Mouse (Mus musculus): Measurements from ENCODE around the gene Tmeff2. TPM values are rescaled to one million over a fixed set of nuclear protein-coding genes. Genes with fewer than 3 reads are reported as not detected.

The Tmeff2 gene
- polyA plus RNA-seq, 1 experiment from 2014 or later, result 1.6 TPM

DNA sequence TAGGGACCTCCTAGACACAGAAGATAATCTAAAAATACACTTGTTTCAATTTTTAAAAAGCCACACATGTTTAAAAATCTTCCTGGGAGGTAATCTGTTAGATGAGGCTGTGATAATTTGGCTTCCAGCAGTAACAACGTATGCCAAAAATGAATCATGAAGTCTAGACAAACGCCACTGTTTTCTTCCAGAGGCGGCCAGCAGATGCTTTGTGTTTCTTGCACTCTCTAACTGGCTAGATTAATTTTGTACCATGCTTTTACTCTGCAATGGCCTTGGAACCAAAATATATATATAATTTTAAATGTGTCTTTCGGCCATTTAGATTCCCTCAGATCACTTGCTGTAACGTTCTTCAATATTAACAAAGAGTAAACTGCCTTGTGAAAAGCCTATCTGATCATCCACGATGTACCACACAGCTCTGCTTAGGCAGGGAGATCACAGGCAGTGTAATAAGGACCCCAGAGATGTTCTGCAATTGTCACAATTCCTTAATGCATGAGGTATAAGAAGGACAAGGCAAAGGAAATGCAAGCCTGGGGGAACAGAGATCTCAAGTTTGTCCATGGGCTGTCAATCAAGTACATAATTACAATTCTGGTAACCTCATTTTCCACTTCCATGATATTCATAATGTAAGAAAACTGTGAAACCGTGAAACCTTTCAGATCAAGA lies 80.8 kb downstream of the Tmeff2 start:
- Histone ChIP-seq H3K4me1 (replicated peaks) (no peaks in the 10 kb centered on the region), H3K9me3 (replicated peaks) (no peaks in the 10 kb centered on the region), H3K36me3 (no peaks in the 10 kb centered on the region), H3K27me3 (no peaks in the 10 kb centered on the region), H3K4me3 (no peak overlapping the region), H3K9ac (no peak overlapping the region), H3K27ac (no peak overlapping the region), H3K4me2 (no peak overlapping the region)
- 72% methylated on average over 7 of the region's 7 CpGs for WGBS
- ATAC-seq (replicated peaks; ENCODE audit: insufficient number of reproducible peaks, insufficient read depth, low FRiP score, low read depth), result no peak

- Histone ChIP-seq H3K4me2 (no peak overlapping the region), H3K27ac (no peak overlapping the region), H3K36me3 (no peaks in the 10 kb centered on the region), H3K9ac (no peak overlapping the region), H3K4me3 (no peak overlapping the region), H3K27me3 (no peaks in the 10 kb centered on the region), H3K9me3 (replicated peaks) (no peaks in the 10 kb centered on the region), H3K4me1 (replicated peaks) (no peaks in the 10 kb centered on the region)
- WGBS, result 66% methylated on average over 2 of the region's 2 CpGs
- no peak for ATAC-seq (replicated peaks; ENCODE audit: insufficient number of reproducible peaks, insufficient read depth, low FRiP score, low read depth)
Measured at GRCm38 (mm10) chr1:50990661-50991060, 90.2 kb downstream of the Tmeff2 start.

- no peaks in the 10 kb centered on the region for H3K4me1 ChIP-seq (replicated peaks)
- H3K27ac ChIP-seq, result no peak overlapping the region
- H3K4me2 ChIP-seq, result no peak overlapping the region
- no peaks in the 10 kb centered on the region for H3K27me3 ChIP-seq
- no peak for ATAC-seq (replicated peaks; ENCODE audit: insufficient number of reproducible peaks, insufficient read depth, low FRiP score, low read depth)
- no peak overlapping the region for H3K9ac ChIP-seq
- no peaks in the 10 kb centered on the region for H3K9me3 ChIP-seq (replicated peaks)
- WGBS, result 75% methylated on average over 1 of the region's 1 CpGs
- H3K36me3 ChIP-seq, result no peaks in the 10 kb centered on the region
- no peak overlapping the region for H3K4me3 ChIP-seq
Measured at GRCm38 (mm10) chr1:50994505-50994904, 94.1 kb downstream of the Tmeff2 start.

DNA sequence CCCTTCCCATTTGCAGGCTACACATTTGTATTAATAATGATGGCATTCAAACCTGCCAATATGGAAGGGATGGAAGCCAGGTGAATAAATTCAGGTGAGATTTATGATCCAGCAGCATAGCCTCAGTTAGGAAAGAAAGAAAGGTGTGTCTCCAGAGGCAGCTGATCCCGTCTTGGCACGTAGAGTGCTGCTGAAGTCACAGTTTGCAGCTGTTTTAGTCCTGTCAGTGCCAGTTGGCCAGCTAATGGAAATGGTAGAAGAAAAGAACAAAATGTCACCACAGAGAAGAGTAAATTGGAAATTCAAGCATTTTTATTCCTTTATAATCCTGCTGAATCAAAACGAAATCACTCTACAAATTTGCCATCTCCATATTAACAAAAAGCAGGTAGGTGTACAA lies 99.3 kb downstream of the Tmeff2 start:
- H3K36me3 ChIP-seq, result no peaks in the 10 kb centered on the region
- no peak overlapping the region for H3K4me3 ChIP-seq
- no peak for ATAC-seq (replicated peaks; ENCODE audit: insufficient number of reproducible peaks, insufficient read depth, low FRiP score, low read depth)
- H3K9ac ChIP-seq, result no peak overlapping the region
- no peak overlapping the region for H3K4me2 ChIP-seq
- no peaks in the 10 kb centered on the region for H3K4me1 ChIP-seq (replicated peaks)
- H3K27me3 ChIP-seq, result no peaks in the 10 kb centered on the region
- H3K9me3 ChIP-seq (replicated peaks), result no peaks in the 10 kb centered on the region
- no peak overlapping the region for H3K27ac ChIP-seq
- WGBS, result 77% methylated on average over 3 of the region's 3 CpGs

- WGBS, result 45% methylated on average over 3 of the region's 3 CpGs
- no peak overlapping the region for H3K4me2 ChIP-seq
- H3K4me1 ChIP-seq (replicated peaks), result no peaks in the 10 kb centered on the region
- no peak overlapping the region for H3K9ac ChIP-seq
- no peaks in the 10 kb centered on the region for H3K36me3 ChIP-seq
- ATAC-seq (replicated peaks; ENCODE audit: insufficient number of reproducible peaks, insufficient read depth, low FRiP score, low read depth), result no peak
- no peak overlapping the region for H3K4me3 ChIP-seq
- no peaks in the 10 kb centered on the region for H3K27me3 ChIP-seq
- H3K9me3 ChIP-seq (replicated peaks), result no peaks in the 10 kb centered on the region
- no peak overlapping the region for H3K27ac ChIP-seq
Measured at GRCm38 (mm10) chr1:51008344-51008743, 107.9 kb downstream of the Tmeff2 start.

GRCm38 (mm10) chr1:51040249-51040648 lies 139.8 kb downstream of the Tmeff2 start:
- Histone ChIP-seq H3K4me1 (replicated peaks) (no peaks in the 10 kb centered on the region), H3K27ac (no peak overlapping the region), H3K36me3 (no peaks in the 10 kb centered on the region), H3K4me3 (no peak overlapping the region), H3K4me2 (no peak overlapping the region), H3K27me3 (no peaks in the 10 kb centered on the region), H3K9me3 (replicated peaks) (no peaks in the 10 kb centered on the region), H3K9ac (no peak overlapping the region)
- no peak for ATAC-seq (replicated peaks; ENCODE audit: insufficient number of reproducible peaks, insufficient read depth, low FRiP score, low read depth)
- 76% methylated on average over 5 of the region's 5 CpGs for WGBS

- Histone ChIP-seq H3K27me3 (no peaks in the 10 kb centered on the region), H3K27ac (no peak overlapping the region), H3K9ac (no peak overlapping the region), H3K4me3 (no peak overlapping the region), H3K4me2 (no peak overlapping the region), H3K9me3 (replicated peaks) (no peaks in the 10 kb centered on the region), H3K36me3 (no peaks in the 10 kb centered on the region), H3K4me1 (replicated peaks) (no peaks in the 10 kb centered on the region)
- ATAC-seq (replicated peaks; ENCODE audit: insufficient number of reproducible peaks, insufficient read depth, low FRiP score, low read depth), result no peak
- 92% methylated on average over 7 of the region's 7 CpGs for WGBS
Measured at GRCm38 (mm10) chr1:51044810-51045209, 144.4 kb downstream of the Tmeff2 start.

DNA sequence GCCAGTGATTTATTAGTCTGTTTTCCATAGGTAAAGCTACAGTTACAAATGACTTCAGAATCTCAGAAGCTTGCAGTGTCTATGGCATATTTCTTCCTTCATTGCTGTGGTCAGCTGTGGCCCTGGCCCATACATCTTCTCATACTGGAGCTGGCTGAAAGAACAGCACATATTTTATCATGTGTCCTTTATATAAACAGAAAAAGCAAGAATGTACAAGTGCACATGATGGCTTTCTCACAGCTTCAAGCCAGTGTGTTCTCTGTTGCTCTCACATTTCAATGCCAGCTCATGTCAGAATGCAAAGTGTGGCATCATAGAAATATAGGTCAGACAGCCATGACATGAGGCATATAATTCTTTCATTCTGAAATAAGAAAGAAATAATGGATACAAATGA lies 164.1 kb downstream of the Tmeff2 start:
- Histone ChIP-seq H3K27me3 (no peaks in the 10 kb centered on the region), H3K4me1 (replicated peaks) (no peaks in the 10 kb centered on the region), H3K4me3 (no peak overlapping the region), H3K27ac (no peak overlapping the region), H3K4me2 (no peak overlapping the region), H3K36me3 (no peaks in the 10 kb centered on the region), H3K9ac (no peak overlapping the region), H3K9me3 (replicated peaks) (no peaks in the 10 kb centered on the region)
- ATAC-seq (replicated peaks; ENCODE audit: insufficient number of reproducible peaks, insufficient read depth, low FRiP score, low read depth), result no peak

- ATAC-seq (replicated peaks; ENCODE audit: insufficient number of reproducible peaks, insufficient read depth, low FRiP score, low read depth), result no peak
Measured at GRCm38 (mm10) chr1:51065652-51066051, 165.2 kb downstream of the Tmeff2 start.

DNA sequence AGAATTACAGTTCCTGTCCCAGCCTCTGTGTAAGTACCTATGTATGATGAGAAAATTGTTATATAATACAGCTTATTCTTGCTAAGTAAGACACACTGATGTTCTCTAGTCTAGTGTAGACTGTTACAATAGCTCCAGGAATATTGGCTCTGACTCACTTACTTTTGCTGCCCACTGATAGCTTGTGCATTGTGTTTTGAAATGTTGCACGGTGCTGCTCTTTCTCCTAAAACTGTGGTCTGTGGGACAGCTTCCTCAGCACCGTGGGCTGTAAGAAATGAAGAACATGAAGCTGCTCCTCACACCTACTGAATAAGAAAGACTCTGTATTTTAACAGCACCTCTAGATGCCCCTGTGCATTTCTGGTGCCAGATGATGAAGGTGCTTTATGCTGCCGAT lies 168.4 kb downstream of the Tmeff2 start:
- Histone ChIP-seq H3K27ac (no peak overlapping the region), H3K4me1 (replicated peaks) (no peaks in the 10 kb centered on the region), H3K4me2 (no peak overlapping the region), H3K9me3 (replicated peaks) (no peaks in the 10 kb centered on the region), H3K9ac (no peak overlapping the region), H3K4me3 (no peak overlapping the region), H3K27me3 (no peaks in the 10 kb centered on the region), H3K36me3 (no peaks in the 10 kb centered on the region)
- WGBS, result 69% methylated on average over 3 of the region's 3 CpGs
- ATAC-seq (replicated peaks; ENCODE audit: insufficient number of reproducible peaks, insufficient read depth, low FRiP score, low read depth), result no peak

More at GRCm38 (mm10) chr1:51065652-51066051, 165.2 kb downstream of the Tmeff2 start:
- no peaks in the 10 kb centered on the region for H3K4me1 ChIP-seq (replicated peaks)
- no peak overlapping the region for H3K4me3 ChIP-seq
- no peak overlapping the region for H3K4me2 ChIP-seq
- 78% methylated on average over 2 of the region's 2 CpGs for WGBS
- no peaks in the 10 kb centered on the region for H3K9me3 ChIP-seq (replicated peaks)
- no peaks in the 10 kb centered on the region for H3K27me3 ChIP-seq
- H3K36me3 ChIP-seq, result no peaks in the 10 kb centered on the region
- H3K9ac ChIP-seq, result no peak overlapping the region
- no peak overlapping the region for H3K27ac ChIP-seq

GRCm38 (mm10) chr1:51069288-51069687 lies 168.8 kb downstream of the Tmeff2 start:
- Histone ChIP-seq H3K36me3 (no peaks in the 10 kb centered on the region), H3K4me2 (no peak overlapping the region), H3K27me3 (no peaks in the 10 kb centered on the region), H3K27ac (no peak overlapping the region), H3K9ac (no peak overlapping the region), H3K4me3 (no peak overlapping the region), H3K4me1 (replicated peaks) (no peaks in the 10 kb centered on the region), H3K9me3 (replicated peaks) (no peaks in the 10 kb centered on the region)
- no peak for ATAC-seq (replicated peaks; ENCODE audit: insufficient number of reproducible peaks, insufficient read depth, low FRiP score, low read depth)
- WGBS, result 80% methylated on average over 2 of the region's 2 CpGs

- Histone ChIP-seq H3K4me1 (replicated peaks) (no peaks in the 10 kb centered on the region), H3K27me3 (no peaks in the 10 kb centered on the region), H3K27ac (no peak overlapping the region), H3K4me2 (no peak overlapping the region), H3K4me3 (no peak overlapping the region), H3K9me3 (replicated peaks) (no peaks in the 10 kb centered on the region), H3K36me3 (no peaks in the 10 kb centered on the region), H3K9ac (no peak overlapping the region)
- WGBS, result 75% methylated on average over 3 of the region's 3 CpGs
- no peak for ATAC-seq (replicated peaks; ENCODE audit: insufficient number of reproducible peaks, insufficient read depth, low FRiP score, low read depth)
Measured at GRCm38 (mm10) chr1:51074076-51074475, 173.6 kb downstream of the Tmeff2 start.
